Mouse (Mus musculus) brain, embryonic 14.5 days (tissue): ENCODE measurements around the gene Lamb3. TPM values are rescaled to one million over a fixed set of nuclear protein-coding genes. Genes with fewer than 3 reads are reported as not detected.
"Not testable (repeated sequence)": the region's sequence is repeated elsewhere in the genome, so short reads cannot be mapped to it uniquely, and the experiment has no call there.

Experiments
- DNase-seq: peaks from one replicate; pipeline ENCODE4 v3.0.0-alpha.2; 2011; ENCODE audit warnings: low read depth
- CTCF ChIP-seq: fragments of 200-500 bp; IDR thresholded peaks from 2 replicates; pipeline ENCODE4 v1.5.1; 2012; ENCODE audit warnings: inconsistent platforms, mild to moderate bottlenecking, moderate library complexity, borderline replicate concordance; ENCODE audit not compliant: insufficient read depth, insufficient read length; ENCODE audit errors: extremely low read depth
- POLR2A ChIP-seq: fragments of 200-500 bp; IDR thresholded peaks from 2 replicates; pipeline ENCODE4 v1.6.1; 2012; ENCODE audit warnings: mild to moderate bottlenecking, inconsistent platforms, borderline replicate concordance; ENCODE audit not compliant: poor library complexity, insufficient read depth, insufficient read length, severe bottlenecking; ENCODE audit errors: extremely low read depth
- polyA plus RNA-seq: library from polyadenylated mRNA; depleted of rRNA; stranded (reverse); fragments of >200 nt; gene quantifications from 2 replicates; pipeline ENCODE4 v1.2.3, GENCODE M21; 2012

Gene Lamb3
- polyA plus RNA-seq, 1 experiment: 0.67 TPM

DNA sequence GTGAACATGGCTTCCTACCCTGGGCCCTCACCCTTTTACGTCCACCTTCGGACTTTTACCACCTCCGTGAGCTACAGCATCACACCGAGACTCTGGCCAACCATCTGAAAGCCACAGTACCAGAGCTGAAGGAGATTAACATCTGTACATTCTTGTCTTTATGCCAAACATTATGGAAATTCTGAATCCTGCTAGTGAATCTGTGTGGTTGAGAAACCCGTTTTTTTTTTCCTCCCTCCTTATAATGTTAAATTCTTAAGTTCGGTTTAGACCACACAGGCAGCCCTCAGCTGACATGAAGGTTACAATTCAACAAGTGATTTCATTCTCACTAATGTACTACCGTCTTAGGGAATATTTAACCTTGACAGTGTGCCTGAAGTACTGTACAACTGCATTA lies 27.4 kb downstream of the Lamb3 start:
- no peak for DNase-seq
- no peak for TF ChIP-seq CTCF

DNA sequence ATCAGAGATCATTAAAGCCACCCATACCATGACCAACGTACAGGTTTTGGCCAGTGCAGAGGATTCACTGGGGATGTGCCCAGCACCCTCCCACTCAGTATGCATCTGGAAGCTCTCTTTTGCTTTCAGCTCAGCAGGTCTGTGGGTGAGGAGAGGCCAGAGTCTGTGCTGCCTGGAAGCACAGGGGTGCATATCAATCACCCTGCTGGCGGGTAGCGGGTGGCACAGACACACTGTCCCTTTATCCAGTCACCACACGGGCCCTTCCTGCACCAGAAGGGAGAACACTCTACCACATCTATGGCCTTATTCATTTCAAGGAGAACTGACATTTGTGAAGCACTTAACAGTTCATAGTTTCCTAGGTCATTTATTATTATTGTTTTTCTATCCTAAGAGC lies 30.9 kb downstream of the Lamb3 start:
- TF ChIP-seq POLR2A (no peak), CTCF (no peak)
- no peak for DNase-seq

GRCm38 (mm10) chr1:193241436-193241835 lies 33.9 kb downstream of the Lamb3 start:
- no peak for DNase-seq
- TF ChIP-seq CTCF (no peak), POLR2A (no peak)

DNA sequence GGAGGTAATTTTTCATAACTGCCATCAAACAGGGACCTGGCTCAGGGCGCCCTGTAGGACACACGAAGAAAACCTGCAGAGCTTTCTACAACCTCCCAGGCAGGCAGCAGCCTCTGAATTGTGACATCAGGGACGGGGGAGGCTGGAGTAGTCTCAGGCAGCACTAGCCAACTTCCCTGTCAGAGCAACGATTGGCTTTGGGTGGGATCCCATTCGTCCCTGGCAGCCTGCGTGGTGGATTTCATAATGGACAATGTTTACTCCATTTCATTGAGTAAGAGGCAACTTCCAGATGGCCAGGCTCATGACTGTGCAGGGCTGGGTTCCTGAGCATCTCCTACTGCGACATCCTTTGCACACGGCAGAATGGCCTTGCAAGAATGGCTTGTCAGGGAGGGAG lies 34.7 kb downstream of the Lamb3 start:
- TF ChIP-seq POLR2A (no peak), CTCF (no peak)
- peak; percentile 50 for DNase-seq

- DNase-seq: no peak
- TF ChIP-seq CTCF (no peak), POLR2A (no peak)
Measured at GRCm38 (mm10) chr1:193242863-193243262, 35.4 kb downstream of the Lamb3 start.

DNA sequence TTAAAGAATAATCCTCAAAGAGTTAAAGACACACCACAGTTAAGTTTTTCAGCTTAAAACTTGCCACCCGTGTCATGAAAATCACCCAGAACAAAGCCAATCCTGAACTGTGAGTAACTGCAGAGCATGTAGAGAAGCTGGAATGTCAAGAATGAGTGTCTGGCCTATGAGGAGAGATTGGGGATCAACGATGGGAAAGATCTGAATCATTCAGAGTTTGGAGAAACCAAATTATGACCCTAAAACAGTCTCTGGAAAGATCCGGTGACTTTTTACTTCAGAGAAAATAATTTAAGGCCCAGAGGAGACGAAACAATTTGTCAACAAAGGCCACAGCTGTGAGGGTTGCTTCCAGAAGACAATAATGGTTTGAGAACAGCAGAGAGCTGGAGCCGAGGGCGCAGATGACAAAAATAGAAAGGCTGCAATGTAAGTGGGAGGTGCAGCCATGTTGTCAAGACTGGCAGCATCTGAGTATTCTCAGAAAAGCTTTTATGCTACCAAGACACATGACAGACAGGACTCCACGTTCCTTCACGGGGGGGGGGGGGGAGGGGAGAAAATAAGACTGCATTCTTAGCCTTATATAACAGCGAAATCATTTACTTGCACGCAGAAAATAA lies 36.2 kb downstream of the Lamb3 start:
- peak; percentile 57 for DNase-seq

DNA sequence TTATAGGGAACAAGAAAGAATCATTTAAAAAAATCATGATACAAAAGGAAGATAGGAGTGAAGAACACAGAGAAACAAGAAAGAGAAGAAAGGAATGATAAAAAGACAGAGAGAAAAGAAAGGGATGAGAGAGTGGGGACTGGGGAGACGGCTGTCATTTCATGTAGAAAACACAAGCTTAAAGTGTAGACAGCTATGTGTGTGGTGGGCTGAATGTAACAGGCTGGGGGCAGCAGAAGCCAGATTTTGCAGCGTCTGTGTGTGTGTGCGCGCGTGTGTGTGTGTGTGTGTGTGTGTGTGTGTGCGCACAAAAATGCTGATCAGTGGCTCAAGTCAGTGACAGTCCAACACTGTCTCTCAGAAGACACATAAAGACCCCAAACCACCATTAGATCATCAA lies 36.7 kb downstream of the Lamb3 start:
- TF ChIP-seq CTCF: no peak
- peak; percentile 49 for DNase-seq

More for the DNA sequence above, 36.2 kb downstream of the Lamb3 start:
- TF ChIP-seq POLR2A (no peak), CTCF (no peak)

GRCm38 (mm10) chr1:193250026-193250425 lies 42.5 kb downstream of the Lamb3 start:
- TF ChIP-seq POLR2A (no peak), CTCF (no peak)
- no peak for DNase-seq

- TF ChIP-seq CTCF (no peak), POLR2A (no peak)
- DNase-seq: no peak
Measured at GRCm38 (mm10) chr1:193251386-193251785, 43.9 kb downstream of the Lamb3 start.

GRCm38 (mm10) chr1:193252616-193253015 lies 45.1 kb downstream of the Lamb3 start:
- no peak for TF ChIP-seq CTCF
- TF ChIP-seq POLR2A: no peak
- DNase-seq: no peak

GRCm38 (mm10) chr1:193253895-193254294 lies 46.4 kb downstream of the Lamb3 start:
- not testable (repeated sequence) for DNase-seq

DNA sequence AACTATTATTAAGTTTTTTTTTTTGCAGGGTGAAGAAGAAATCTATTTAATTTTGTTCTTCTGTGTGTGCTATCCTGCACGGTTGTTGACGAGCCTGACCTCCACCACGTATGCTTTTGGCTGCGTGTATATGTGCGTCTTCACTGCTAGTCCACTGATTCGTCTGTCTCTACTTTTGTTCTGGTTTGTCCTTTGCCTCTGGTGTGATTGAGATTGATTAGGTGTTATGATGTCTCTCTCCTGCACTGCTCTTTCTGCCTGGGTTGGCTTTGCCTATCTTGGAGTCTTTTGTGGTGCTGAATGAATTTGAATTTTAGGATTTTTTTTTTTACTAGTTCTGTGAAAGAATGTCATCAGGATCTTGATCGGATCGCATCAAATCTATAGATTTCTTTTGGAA lies 47.5 kb downstream of the Lamb3 start:
- no peak for DNase-seq
- TF ChIP-seq POLR2A: no peak
- no peak for TF ChIP-seq CTCF
